Mouse (Mus musculus) C2C12 (cell line): ENCODE data around the gene Gas2l2. TPM values are rescaled to one million over a fixed set of nuclear protein-coding genes. Genes with fewer than 3 reads are reported as not detected.

Experiments
- polyA plus RNA-seq: library from polyadenylated mRNA; unstranded; fragments of >200 nt; fragmentation: generic; extraction: Trizol; gene quantifications from one replicate; pipeline ENCODE4 v1.2.1, GENCODE M21; 2012; ENCODE audit warnings: missing spikeins

Gene Gas2l2
- polyA plus RNA-seq, 1 experiment = not detected

Other genes with a start within 250 kb of the Gas2l2 start
- 2.0 TPM for gene Slfn3, start 238.1 kb downstream of the Gas2l2 start, polyA plus RNA-seq
- gene Slfn14, start 142.7 kb downstream of the Gas2l2 start, polyA plus RNA-seq = not detected
- 47.9 TPM for gene Ap2b1, start 130.4 kb downstream of the Gas2l2 start, polyA plus RNA-seq
- 6.1 TPM for gene Pex12, start 126.9 kb downstream of the Gas2l2 start, polyA plus RNA-seq
- gene Rasl10b, start 20.3 kb downstream of the Gas2l2 start, polyA plus RNA-seq = 0.08 TPM
- gene 1700020L24Rik, start 8.2 kb upstream of the Gas2l2 start, polyA plus RNA-seq = 1.5 TPM
- gene Mmp28, start 33.6 kb upstream of the Gas2l2 start, polyA plus RNA-seq = 2.3 TPM
- gene Taf15, start 43.6 kb upstream of the Gas2l2 start, polyA plus RNA-seq = 44.6 TPM
- gene Heatr9, start 92.7 kb upstream of the Gas2l2 start, polyA plus RNA-seq = not detected
- 0.13 TPM for gene Ccl5, start 101.1 kb upstream of the Gas2l2 start, polyA plus RNA-seq
- 2.5 TPM for gene Ccl9, start 149.2 kb upstream of the Gas2l2 start, polyA plus RNA-seq
- not detected for gene Ccl6, start 163.6 kb upstream of the Gas2l2 start, polyA plus RNA-seq
- gene Rpl9-ps1, start 216.2 kb upstream of the Gas2l2 start, polyA plus RNA-seq = not detected
- gene Ccl3, start 219.9 kb upstream of the Gas2l2 start, polyA plus RNA-seq = not detected
- gene Ccl4, start 233.1 kb upstream of the Gas2l2 start, polyA plus RNA-seq = not detected